Mouse (Mus musculus) mammary gland, adult 2 months (tissue): ENCODE results near the gene Krtap6-5. TPM values are rescaled to one million over a fixed set of nuclear protein-coding genes. Genes with fewer than 3 reads are reported as not detected.

Source experiments
- polyA plus RNA-seq: library from polyadenylated mRNA; depleted of rRNA; stranded (reverse); fragments of >200 nt; gene quantifications from 2 replicates; pipeline ENCODE4 v1.2.3, GENCODE M21; 2012; ENCODE audit warnings: low replicate concordance; rRNA removed

The Krtap6-5 gene
- polyA plus RNA-seq = not detected in 2 replicates

GRCm38 (mm10) chr16:89047783-89048182, at the start of gene Krtap6-5:
Krtap6-5 (minus strand) TSS chr16:89047883.

GRCm38 (mm10) chr16:89063902-89064301, 16.2 kb upstream of the Krtap6-5 start, which contains the start of gene 1110025L11Rik:
1110025L11Rik (minus strand) TSS chr16:89064002.

DNA sequence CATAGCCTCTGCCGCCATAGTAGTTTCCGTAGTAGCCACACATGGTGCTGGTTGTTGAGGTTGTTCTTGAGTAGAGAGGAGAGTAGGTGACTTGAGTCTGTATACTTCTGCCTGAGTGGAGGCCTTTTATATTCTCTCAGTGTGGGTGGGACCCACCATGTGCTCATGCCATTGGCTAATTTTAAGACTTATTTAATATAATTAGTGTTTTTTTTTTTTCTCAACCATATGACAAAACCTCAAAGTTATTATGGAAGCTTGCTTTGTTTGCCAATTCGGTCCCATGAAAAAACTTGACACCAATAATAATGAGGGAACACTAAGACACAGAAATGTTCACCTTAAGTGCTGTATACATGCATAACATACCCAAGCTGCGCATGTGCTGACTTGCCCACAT, 6.3 kb downstream of the Krtap6-5 start, which contains the start of gene Gm10228:
Gene Gm10228, minus strand, starts transcription at position 101 of the 400 bp plus-strand sequence.

DNA sequence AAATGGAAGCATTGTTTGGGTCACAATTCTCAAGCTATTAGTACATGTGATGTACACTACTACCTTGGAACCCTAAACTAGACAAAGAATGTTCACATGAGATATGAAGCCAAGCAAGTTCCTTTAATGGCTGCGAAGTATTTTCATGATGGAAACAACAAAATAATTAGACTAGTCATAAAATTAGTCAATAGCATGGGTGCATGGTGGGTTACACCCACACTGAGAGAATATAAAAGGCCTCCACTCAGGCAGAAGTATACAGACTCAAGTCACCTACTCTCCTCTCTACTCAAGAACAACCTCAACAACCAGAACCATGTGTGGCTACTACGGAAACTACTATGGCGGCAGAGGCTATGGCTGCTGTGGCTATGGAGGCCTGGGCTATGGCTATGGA, 16.3 kb downstream of the Krtap6-5 start, which contains the start of gene Krtap6-1:
Gene Krtap6-1, plus strand, starts transcription at position 301 of the 400 bp plus-strand sequence.

DNA sequence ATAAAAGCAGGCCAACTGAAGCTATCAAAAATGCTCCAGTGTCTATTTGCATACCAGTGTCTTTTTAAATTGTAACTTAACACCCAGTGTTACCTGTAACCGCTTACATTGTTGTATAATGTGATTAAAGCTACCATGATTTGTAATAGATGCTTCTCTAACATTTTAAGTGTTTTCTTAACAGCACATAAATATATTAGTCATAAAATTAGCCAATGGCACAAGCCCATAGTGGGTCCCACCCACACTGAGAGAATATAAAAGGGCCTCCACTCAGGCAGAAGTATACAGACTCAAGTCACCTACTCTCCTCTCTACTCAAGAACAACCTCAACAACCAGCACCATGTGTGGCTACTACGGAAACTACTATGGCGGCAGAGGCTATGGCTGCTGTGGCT, 32.7 kb downstream of the Krtap6-5 start, which contains the start of gene Gm10229:
Gene Gm10229, plus strand, starts transcription at position 301 of the 400 bp plus-strand sequence.

GRCm38 (mm10) chr16:89010659-89011058, 37.0 kb downstream of the Krtap6-5 start, which contains the start of gene Krtap22-2:
Krtap22-2 (minus strand) TSS chr16:89010759.

Other genes starting within 250 kb of the Krtap6-5 start
- gene Gm20741, start 235.7 kb downstream of the Krtap6-5 start, polyA plus RNA-seq = not detected in 2 replicates
- gene Krtap15, start 227.7 kb downstream of the Krtap6-5 start, polyA plus RNA-seq = not detected in 2 replicates
- not detected in 2 replicates for gene Krtap14, start 221.7 kb downstream of the Krtap6-5 start, polyA plus RNA-seq
- not detected in 2 replicates for gene Krtap19-1, start 178.5 kb downstream of the Krtap6-5 start, polyA plus RNA-seq
- gene Krtap19-2, start 173.6 kb downstream of the Krtap6-5 start, polyA plus RNA-seq = not detected in 2 replicates
- gene Krtap19-3, start 169.8 kb downstream of the Krtap6-5 start, polyA plus RNA-seq = not detected in 2 replicates
- not detected in 2 replicates for gene Krtap19-4, start 162.8 kb downstream of the Krtap6-5 start, polyA plus RNA-seq
- not detected in 2 replicates for gene Krtap19-5, start 151.4 kb downstream of the Krtap6-5 start, polyA plus RNA-seq
- gene Krtap19-9b, start 115.6 kb downstream of the Krtap6-5 start, polyA plus RNA-seq = not detected in 2 replicates
- gene Krtap16-3, start 85.0 kb downstream of the Krtap6-5 start, polyA plus RNA-seq = not detected in 2 replicates
- gene Krtap22-2, start 37.1 kb downstream of the Krtap6-5 start, polyA plus RNA-seq = not detected in 2 replicates
- not detected in 2 replicates for gene Gm10229, start 32.6 kb downstream of the Krtap6-5 start, polyA plus RNA-seq
- not detected in 2 replicates for gene Krtap6-1, start 16.2 kb downstream of the Krtap6-5 start, polyA plus RNA-seq
- gene Gm10228, start 6.4 kb downstream of the Krtap6-5 start, polyA plus RNA-seq = not detected in 2 replicates
- gene 1110025L11Rik, start 16.1 kb upstream of the Krtap6-5 start, polyA plus RNA-seq = not detected in 2 replicates
- gene Krtap6-3, start 36.1 kb upstream of the Krtap6-5 start, polyA plus RNA-seq = not detected in 2 replicates
- not detected in 2 replicates for gene Gm6358, start 93.0 kb upstream of the Krtap6-5 start, polyA plus RNA-seq
- not detected in 2 replicates for gene Gm10061, start 103.2 kb upstream of the Krtap6-5 start, polyA plus RNA-seq
- not detected in 2 replicates for gene Gm9789, start 110.1 kb upstream of the Krtap6-5 start, polyA plus RNA-seq
- not detected in 2 replicates for gene Gm7735, start 121.6 kb upstream of the Krtap6-5 start, polyA plus RNA-seq
- gene 1110057P08Rik, start 126.9 kb upstream of the Krtap6-5 start, polyA plus RNA-seq = not detected in 2 replicates
- not detected in 2 replicates for gene Krtap20-2, start 158.0 kb upstream of the Krtap6-5 start, polyA plus RNA-seq